Mouse (Mus musculus) WW6 (cell line): ENCODE results near the gene Taar8a.
"Not testable (repeated sequence)": the region's sequence is repeated elsewhere in the genome, so short reads cannot be mapped to it uniquely, and the experiment has no call there.

Experiments used
- DNase-seq: peaks from one replicate; pipeline ENCODE4 v3.0.0-alpha.2; 2013; ENCODE audit warnings: low read depth, low spot score

The Taar8a gene

DNA sequence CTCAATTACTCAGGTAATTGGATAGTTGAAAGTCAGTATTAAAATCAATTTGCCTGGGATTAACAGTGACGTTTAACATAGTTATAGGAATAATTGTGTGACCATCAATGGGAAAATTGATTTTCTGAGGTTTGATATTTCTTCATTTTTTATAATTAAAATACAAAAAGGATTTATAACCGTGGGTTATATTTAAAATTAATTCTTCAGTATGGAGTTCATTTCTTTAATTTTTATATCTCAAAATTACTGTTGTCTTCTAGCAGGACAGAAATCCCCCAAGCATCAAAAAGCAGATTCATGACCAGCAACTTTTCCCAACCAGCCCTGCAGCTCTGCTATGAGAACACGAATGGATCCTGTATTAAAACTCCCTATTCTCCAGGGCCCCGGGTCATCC is at the start of gene Taar8a:
Taar8a (plus strand) TSS at position 301 of the 400 bp plus-strand sequence.
- not testable (repeated sequence) for DNase-seq

DNA sequence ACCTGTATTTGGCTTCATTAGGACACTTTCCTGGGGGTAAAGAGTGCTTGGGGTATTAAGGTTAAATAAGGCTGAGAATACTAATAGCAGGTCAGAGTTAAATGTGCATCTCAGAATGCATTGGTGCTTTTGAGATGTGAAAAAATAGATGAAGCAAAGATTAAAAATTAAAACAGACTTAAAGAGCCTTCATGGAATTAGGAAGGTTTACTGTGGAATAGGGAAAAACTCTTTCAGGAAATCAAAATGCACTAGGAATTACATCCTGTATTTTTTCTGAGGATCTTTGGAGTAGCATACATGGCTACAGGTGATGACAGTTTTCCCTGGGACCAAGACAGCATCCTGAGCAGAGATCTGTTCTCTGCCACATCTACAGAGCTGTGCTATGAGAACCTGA is 49.4 kb upstream of the Taar8a start, which contains the start of gene Taar7d:
Taar7d (plus strand) TSS at position 301 of the 400 bp plus-strand sequence.
- no peak for DNase-seq

DNA sequence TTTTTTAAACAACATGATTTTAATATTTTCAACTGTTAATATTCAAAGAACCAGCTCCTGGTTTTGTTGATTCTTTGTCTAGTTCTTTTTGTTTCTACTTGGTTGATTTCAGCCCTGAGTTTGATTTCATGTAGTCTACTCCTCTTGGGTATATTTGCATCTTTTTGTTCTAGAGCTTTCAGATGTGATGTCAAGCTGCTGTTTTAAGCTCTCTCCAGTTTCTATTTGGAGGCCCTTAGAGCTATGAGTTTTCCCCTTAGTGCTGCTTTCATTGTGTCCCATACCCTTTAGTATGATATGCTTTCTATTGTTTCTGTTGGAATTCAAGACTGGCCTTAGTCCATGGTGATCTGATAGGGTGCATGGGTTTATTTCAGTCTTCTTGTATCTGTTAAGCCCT is 45.0 kb upstream of the Taar8a start:
- no peak for DNase-seq

DNA sequence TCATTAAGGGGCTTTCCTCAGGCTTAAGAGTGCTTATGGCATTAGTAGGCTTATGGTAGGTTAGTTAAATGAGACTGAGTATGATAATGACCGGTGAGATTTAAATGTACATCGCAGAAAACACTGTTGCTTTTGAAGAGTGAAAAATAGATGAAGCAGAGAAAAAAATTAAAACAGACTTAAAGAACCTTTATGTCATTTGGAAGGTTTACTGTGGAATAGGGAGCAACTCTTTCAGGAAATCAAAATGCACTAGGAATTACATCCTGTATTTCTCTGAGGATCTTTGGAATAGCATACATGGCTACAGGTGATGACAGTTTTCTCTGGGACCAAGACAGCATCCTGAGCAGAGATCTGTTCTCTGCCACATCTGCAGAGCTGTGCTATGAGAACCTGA is 39.0 kb upstream of the Taar8a start, which contains the start of gene Taar7e:
Taar7e (plus strand) TSS at position 301 of the 400 bp plus-strand sequence.
- no peak for DNase-seq

DNA sequence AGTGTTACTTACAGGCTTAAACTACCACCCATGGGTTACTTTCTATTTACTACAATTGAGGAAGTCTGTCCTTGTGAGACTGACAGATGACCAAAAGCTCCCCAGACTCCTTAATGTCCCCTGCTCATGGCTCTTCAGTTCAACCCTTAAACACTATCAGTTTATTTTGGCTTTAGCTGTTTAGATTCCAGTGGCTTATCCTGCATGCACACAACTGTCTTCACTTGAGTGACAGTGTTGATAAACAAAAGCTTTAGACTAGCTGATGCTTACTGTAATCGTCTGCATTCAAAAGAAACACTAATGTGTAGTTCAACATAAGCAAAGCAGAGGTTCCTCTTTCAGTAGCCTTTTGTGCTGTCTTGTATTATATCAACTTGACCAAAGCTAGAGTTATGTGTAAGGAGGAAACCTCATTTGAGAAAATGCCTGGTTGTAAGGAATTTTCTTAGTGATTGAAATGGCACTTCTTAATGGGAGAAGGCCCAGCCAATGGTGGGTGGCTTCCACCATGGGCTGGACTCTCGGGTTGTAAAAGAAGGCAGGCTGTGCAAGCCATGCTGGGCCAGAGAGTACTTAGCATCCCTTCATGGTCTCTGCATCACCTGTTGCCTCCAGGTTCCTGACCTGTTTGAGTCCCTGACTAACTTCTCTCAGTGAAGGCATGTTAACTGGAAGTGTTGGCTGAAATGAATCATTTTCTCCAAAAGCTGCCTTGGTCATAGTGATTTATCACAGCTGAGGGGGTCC is 36.0 kb upstream of the Taar8a start:
- no peak for DNase-seq

DNA sequence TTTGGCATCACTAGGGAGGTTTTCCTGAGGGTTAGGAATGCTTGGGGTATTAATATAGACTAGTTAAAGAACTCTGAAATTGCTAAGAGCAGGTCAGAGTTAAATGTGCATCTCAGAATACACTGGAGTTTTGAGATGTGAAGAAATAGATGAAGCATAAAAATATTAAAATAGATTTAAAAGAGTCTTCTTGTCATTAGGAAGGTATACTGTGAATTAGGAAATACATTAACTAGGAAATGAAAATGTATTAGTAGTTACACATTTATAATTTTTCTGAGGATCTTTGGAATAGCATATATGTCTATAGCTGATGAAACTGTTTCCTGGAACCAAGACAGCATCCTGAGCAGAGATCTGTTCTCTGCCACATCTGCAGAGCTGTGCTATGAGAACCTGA is 27.1 kb upstream of the Taar8a start, which contains the start of gene Taar7f:
Taar7f (plus strand) TSS at position 301 of the 400 bp plus-strand sequence.
- DNase-seq = no peak

DNA sequence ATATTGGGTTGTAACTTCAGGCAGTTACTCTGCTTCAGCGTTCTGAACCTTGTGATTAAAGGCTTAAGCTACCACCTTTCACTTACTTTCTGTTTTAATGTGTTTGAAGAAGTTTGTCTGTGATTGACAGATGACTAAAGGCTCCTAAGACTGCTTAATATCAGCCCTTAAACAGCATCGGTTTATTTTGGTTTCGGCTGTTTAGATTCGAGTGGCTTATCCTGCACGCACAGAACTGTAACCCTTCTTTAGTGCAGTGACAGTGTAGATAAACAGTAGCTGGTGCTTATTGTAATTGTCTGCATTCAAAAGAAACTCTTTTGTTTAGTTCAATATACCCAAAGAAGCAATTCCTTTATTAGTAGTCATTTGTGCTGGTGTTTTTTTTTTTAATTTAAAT is 24.3 kb upstream of the Taar8a start:
- no peak for DNase-seq

DNA sequence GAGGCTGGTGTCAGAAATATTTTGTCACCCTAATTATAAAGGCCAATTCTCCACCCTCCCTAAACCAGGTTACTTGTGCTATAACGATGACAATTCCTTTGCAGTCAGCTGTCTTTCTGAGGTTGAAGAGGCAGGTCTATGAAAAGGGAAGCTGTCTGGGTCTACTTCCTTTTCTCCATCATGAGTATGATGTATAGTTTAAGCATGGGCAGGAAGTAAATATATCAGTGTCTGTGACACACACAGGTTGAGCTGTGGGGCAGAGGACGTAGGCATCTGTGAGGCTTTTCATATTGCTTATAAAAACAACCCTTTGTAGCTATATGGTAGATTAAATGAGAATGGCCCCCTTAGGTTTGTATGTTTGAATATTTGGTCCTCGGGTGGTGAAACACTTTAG is 17.3 kb upstream of the Taar8a start:
- DNase-seq = no peak

DNA sequence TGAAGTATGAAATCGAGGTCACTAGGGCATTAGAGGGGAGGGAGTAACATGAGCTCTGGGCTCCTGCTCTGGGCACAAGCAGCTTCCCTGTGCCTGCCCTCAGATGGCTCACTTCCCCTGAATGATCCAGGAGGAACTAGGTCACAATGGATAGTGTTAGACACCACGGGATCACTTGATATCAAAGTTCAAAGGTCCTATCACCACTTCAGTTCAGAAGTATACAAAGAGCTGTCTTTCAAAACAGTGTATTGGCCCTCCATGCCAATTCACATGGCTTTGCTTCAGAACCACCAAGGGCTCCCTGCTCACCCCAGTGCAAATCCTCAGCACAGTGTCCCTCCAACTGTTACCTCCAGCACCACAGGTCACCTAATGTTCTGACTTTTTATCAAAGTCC is 1.5 kb upstream of the Taar8a start:
- DNase-seq = not testable (repeated sequence)

DNA sequence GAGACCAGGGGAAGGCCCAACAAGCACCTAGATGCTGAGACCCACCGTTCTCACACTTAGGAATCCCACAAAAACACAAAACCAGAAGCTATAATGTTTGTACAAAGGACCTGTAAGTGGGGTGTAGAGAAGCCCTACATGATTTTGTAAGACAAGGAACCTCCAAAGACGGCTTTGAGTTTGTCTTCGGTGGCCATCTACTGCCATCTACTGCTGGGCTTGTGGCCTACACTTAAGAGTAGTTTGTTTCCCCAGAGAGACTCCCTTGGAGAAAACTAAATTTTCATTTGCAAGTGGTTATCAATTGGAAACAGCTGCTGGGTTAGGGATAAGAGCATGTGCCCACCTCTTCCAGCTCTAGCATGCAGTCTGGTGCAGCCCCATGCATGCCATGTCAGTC is 3.9 kb downstream of the Taar8a start:
- DNase-seq = peak; percentile 14

DNA sequence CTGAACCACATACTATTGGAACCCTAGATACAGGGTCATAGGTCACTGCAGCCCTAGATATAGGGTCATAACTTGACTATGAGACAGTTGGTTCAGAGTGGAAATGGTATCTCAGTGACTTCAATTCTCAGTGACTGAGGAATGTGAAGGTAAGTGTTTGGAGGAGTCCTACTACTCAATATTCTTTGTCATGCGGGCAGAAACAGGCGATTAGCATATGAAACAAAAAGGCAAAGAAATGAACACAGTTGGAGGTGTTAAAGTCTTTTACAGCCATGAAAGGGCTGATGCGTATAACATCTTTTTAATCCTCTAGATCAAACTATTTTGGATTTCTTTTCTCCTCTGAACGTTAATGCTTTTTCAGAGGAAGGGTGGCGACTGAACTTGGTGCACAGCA is 9.6 kb downstream of the Taar8a start:
- no peak for DNase-seq

DNA sequence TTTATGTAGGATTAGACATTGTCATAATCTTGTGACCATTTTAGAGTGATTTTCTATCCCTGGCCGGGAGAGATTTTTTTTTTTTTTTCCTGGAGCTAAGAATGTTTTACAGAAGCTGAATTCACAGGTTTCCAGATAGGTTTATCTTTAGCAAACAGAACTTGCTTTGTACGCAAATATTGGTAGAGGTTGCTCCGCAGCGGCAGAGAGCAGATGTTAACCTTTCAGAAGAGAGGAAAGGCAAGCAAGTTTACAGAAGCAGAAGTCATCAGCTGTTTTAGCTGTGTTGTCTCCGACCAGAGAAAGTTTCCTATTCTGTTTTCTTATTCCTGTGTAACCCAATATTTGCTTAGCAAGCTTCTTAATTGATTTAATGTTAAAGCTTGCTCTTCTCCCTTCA is 10.3 kb downstream of the Taar8a start:
- no peak for DNase-seq

DNA sequence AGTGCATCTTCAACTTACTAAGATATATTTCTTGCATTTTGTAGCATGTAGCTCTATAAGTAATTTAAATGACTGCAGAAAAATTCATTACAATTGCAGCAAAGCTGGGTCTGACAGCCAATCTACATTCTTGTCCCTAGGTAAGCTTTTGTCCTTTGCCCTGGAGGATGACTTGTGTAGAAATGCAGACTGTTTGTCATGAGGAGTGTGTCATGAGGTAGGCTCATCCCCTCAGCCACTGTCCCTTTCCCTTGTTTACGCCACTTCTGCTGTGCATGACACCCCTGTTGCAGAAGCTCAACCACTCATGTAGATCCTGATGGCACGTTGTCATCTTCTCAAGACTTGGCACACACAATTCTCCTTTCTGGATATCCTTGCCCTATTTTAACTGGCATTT is 10.9 kb downstream of the Taar8a start:
- DNase-seq = no peak

DNA sequence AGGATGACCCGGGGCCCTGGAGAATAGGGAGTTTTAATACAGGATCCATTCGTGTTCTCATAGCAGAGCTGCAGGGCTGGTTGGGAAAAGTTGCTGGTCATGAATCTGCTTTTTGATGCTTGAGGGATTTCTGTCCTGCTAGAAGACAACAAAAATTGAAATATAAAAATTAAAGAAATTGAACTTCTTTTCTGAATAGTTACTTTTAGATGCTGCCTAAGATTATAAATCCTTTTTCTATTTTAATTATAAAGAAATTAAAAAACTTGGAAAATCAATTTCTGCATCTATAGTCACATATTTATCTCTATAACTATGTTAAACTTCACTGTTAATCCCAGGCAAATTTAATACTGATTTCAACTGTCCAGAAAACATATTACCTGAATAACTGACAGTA is 15.9 kb downstream of the Taar8a start, which contains the start of gene Taar8b:
Taar8b (minus strand) TSS at position 101 of the 400 bp plus-strand sequence.
- no peak for DNase-seq

DNA sequence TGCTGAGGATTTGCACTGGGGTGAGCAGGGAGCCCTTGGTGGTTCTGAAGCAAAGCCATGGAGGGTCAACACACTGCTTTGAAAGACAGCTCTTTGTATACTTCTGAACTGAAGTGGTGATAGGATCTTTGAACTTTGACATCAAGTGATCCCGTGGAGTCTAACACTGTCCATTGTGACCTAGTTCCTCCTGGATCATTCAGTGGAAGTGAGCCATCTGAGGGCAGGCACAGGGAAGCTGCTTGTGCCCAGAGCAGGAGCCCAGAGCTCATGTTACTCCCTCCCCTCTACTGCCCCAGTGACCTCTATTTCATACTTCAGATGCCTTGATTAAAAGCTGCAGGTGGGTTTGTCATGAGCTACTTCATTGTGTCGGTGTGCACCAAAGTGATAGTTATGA is 20.7 kb downstream of the Taar8a start:
- DNase-seq = not testable (repeated sequence)

DNA sequence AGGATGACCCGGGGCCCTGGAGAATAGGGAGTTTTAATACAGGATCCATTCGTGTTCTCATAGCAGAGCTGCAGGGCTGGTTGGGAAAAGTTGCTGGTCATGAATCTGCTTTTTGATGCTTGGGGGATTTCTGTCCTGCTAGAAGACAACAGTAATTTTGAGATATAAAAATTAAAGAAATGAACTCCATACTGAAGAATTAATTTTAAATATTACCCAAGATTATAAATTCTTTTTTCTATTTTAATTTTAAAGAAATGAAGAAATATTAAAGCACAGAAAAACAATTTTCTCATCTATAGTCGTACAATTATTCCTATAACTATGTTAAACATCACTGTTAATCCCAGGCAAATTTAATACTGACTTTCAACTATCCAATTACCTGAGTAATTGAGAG is 25.5 kb downstream of the Taar8a start, which contains the start of gene Taar8c:
Taar8c (minus strand) TSS at position 101 of the 400 bp plus-strand sequence.
- DNase-seq = not testable (repeated sequence)

DNA sequence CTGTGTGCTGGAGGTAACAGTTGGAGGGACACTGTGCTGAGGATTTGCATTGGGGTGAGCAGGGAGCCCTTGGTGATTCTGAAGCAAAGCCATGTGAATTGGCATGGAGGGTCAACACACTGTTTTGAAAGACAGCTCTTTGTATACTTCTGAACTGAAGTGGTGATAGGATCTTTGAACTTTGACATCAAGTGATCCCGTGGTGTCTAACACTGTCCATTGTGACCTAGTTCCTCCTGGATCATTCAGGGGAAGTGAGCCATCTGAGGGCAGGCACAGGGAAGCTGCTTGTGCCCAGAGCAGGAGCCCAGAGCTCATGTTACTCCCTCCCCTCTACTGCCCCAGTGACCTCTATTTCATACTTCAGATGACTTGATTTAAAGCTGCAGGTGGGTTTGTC is 27.0 kb downstream of the Taar8a start:
- DNase-seq = not testable (repeated sequence)

DNA sequence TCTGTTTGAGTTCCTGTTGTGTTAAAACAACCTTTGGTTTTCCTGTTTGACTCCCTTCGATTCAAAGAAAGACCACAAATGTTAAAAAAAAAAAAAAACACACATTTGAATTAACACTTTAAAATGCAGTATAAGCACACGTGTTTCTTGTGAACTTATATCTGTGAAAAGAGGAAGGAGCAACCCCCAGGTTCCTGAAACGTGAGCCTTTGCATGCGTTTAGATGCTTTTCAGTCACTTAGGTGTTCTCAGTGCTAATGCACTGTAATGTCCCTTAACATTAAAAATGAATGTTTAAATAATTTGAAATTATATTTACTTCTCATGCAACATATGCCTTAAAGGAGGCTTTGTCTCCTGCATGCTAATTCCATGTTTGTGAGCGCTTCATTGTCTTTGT is 31.4 kb downstream of the Taar8a start:
- DNase-seq = no peak

DNA sequence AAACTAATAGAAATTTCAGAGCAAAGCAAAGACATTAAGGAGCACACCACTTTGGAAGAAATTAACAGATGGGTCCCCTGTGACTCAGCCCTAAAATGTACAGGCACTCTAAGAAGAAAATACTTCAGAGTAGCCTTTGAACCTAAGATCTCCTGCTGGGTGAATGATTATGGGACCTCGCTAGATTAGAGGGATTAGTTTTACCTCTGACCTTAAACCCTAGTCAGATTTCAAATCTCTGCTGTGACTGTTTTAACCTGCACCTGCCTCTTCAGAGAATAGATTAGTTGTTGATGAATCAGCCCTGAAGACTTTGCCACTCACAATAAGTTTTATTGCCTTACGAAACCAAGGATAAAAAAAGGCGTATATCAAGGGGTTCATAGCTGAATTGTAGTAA is 31.9 kb downstream of the Taar8a start:
- no peak for DNase-seq

DNA sequence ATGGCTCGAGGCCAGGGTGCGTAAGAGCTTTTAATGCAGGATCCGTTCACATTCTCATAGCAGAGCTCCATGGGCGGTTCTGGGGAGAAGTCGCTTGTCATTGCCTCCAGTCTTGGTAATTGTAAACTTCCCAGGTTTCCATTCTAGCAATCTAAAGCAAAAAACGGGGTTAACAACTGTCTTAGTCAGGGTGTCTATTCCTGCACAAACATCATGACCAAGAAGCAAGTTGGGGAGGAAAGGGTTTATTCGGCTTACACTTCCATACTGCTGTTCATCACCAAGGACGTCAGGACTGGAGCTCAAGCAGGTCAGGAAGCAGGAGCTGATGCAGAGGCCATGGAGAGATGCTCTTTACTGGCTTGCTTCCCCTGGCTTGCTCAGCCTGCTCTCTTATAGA is 33.1 kb downstream of the Taar8a start, which contains the start of gene Taar9:
Taar9 (minus strand) TSS at position 101 of the 400 bp plus-strand sequence.
- not testable (repeated sequence) for DNase-seq

DNA sequence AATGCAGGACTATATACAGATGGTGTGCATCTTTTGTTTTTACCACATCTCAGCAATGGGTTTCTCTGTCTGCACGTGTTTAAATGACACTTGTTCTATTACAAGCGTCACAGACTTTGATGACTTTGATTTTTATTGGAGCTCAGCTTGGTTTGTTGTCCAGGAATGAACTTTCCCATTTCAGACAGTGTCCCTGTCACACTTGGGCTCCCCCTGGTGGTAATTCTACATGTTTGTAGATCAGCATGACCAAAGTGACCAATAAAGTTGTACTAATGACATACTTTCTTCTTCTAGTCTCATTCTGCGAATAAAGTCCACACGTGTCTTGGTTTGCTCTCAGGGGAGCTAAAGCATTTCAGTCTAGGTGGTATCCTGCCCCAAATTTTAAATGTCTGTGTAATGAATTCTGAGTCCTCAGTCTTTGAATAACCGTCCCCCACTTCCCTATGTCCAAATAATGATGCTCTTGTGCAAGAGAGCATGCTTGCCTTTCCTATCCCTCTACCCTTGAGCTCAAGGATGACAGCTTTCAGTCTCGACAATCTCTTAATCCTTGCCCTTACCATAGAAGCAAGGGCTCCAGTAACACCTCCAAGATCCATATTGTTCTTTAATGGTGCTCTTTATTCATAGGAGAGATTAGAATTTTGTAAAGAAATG is 34.9 kb downstream of the Taar8a start:
- no peak for DNase-seq
